ENCODE assay signal across 11 mouse cellular contexts in genomic region chr2:32322754-32323741, GRCm38 (mm10). TPM values are rescaled to one million over a fixed set of nuclear protein-coding genes. Genes with fewer than 3 reads are reported as not detected.
DNase-seq lines count a peak whose midpoint lies in the region; ATAC-seq lines count a peak whose summit lies in the region.
"Had no signal": no experiment of that assay in that cellular context is flagged by ENCODE, and none has a peak within 500 bp of the region (broad histone marks: within the 10 kb centered on the region; RNA-seq: fewer than 3 reads in every experiment).

No protein-coding gene starts in this region.

- H3K27ac ChIP-seq in forebrain, embryonic 14.5 days (ENCODE audit: low read depth, low read length) = peak overlapping the region; percentile 81
- H3K27ac ChIP-seq in limb, embryonic 13.5 days = peak overlapping the region; percentile 7; the same call in 1 of the 2 replicates

- no peaks in the 10 kb centered on the region for H3K36me3 ChIP-seq in forebrain, embryonic 14.5 days (ENCODE audit: control insufficient read depth, insufficient read depth, low read length)
- H3K36me3 ChIP-seq in limb, embryonic 13.5 days = peaks cover 48% of the 10 kb centered on the region

- 65% methylated on average over 7 of the region's 7 CpGs for WGBS in forebrain, embryonic 14.5 days
- WGBS in limb, embryonic 13.5 days = 83% methylated on average over 7 of the region's 7 CpGs

- peak; percentile 72 to 80 for DNase-seq in right cerebral cortex, postnatal 10 days (ENCODE audit: low spot score in 2 of 2)
- DNase-seq in right cerebral cortex, adult 18-20 months = no peak
- DNase-seq in forebrain, embryonic 14.5 days (ENCODE audit: low spot score) = peak; percentile 86
- no peak for DNase-seq in c-Kit-positive CD71-positive TER-119-positive erythroid progenitor cells, embryonic 14.5 days (ENCODE audit: low spot score)
- no peak for DNase-seq in heart, adult 9 months (ENCODE audit: low spot score in 2 of 2)
- no peak for DNase-seq in lung, postnatal 25 days (ENCODE audit: low spot score)
- DNase-seq: adrenal gland, adult 8-10 months; kidney, adult 18-20 months; thymus, postnatal 36 days had no signal

- H3K27me3 ChIP-seq in forebrain, embryonic 14.5 days (replicated peaks; ENCODE audit: control insufficient read depth, insufficient read depth, low read length) = no peaks in the 10 kb centered on the region
- H3K27me3 ChIP-seq in limb, embryonic 13.5 days = no peaks in the 10 kb centered on the region
- H3K27me3 ChIP-seq: Patski had no signal

- peaks cover 2% of the 10 kb centered on the region; the same call in 1 of the 2 replicates for H3K4me1 ChIP-seq in forebrain, embryonic 14.5 days (ENCODE audit: control insufficient read depth, insufficient read depth, low read length)
- H3K4me1 ChIP-seq in limb, embryonic 13.5 days = peaks cover 50% of the 10 kb centered on the region

- H3K4me3 ChIP-seq in forebrain, embryonic 14.5 days (ENCODE audit: low read depth, low read length) = no peak overlapping the region
- no peak overlapping the region for H3K4me3 ChIP-seq in limb, embryonic 13.5 days

- H3K9ac ChIP-seq in forebrain, embryonic 14.5 days (ENCODE audit: low read length) = no peak overlapping the region
- no peak overlapping the region for H3K9ac ChIP-seq in limb, embryonic 13.5 days

- no peaks in the 10 kb centered on the region for H3K9me3 ChIP-seq in forebrain, embryonic 14.5 days (replicated peaks; ENCODE audit: control insufficient read depth, low read length)
- H3K9me3 ChIP-seq in limb, embryonic 13.5 days = no peaks in the 10 kb centered on the region

- ATAC-seq in forebrain, embryonic 14.5 days = peak; percentile 80
- no peak for ATAC-seq in limb, embryonic 13.5 days (ENCODE audit: low FRiP score, low read depth)
- ATAC-seq: Patski had no signal

- no peak overlapping the region for H3K4me2 ChIP-seq in forebrain, embryonic 14.5 days (ENCODE audit: low read length)
- H3K4me2 ChIP-seq in limb, embryonic 13.5 days (replicated peaks) = no peak overlapping the region

RNA-seq across cellular contexts. Expression of gene Ciz1, which starts 29.1 kb away (rescaled TPM):
- polyA plus RNA-seq in forebrain, embryonic 14.5 days (2014; fragmentation: Nextera tagmentation; extraction: Ambion mirVana) = 37.3 and 48.0 TPM in 2 replicates
- 49.8 and 54.9 TPM in 2 replicates for polyA plus RNA-seq in limb, embryonic 13.5 days (2015; fragmentation: Nextera tagmentation; extraction: Ambion mirVana)

RNA-seq across cellular contexts. Expression of gene Dnm1, which starts 30.1 kb away (rescaled TPM):
- polyA plus RNA-seq in forebrain, embryonic 14.5 days (2014; fragmentation: Nextera tagmentation; extraction: Ambion mirVana) = 28.2 and 42.8 TPM in 2 replicates
- polyA plus RNA-seq in limb, embryonic 13.5 days (2015; fragmentation: Nextera tagmentation; extraction: Ambion mirVana) = 32.4 and 32.5 TPM in 2 replicates

RNA-seq across cellular contexts. Expression of gene Swi5, which starts 35.2 kb away (rescaled TPM):
- polyA plus RNA-seq in forebrain, embryonic 14.5 days (2014; fragmentation: Nextera tagmentation; extraction: Ambion mirVana) = 186 and 243 TPM in 2 replicates
- polyA plus RNA-seq in limb, embryonic 13.5 days (2015; fragmentation: Nextera tagmentation; extraction: Ambion mirVana) = 451 and 463 TPM in 2 replicates

RNA-seq across cellular contexts. Expression of gene Golga2, which starts 35.9 kb away (rescaled TPM):
- 15.5 and 20.6 TPM in 2 replicates for polyA plus RNA-seq in forebrain, embryonic 14.5 days (2014; fragmentation: Nextera tagmentation; extraction: Ambion mirVana)
- polyA plus RNA-seq in limb, embryonic 13.5 days (2015; fragmentation: Nextera tagmentation; extraction: Ambion mirVana) = 27.1 and 28.2 TPM in 2 replicates

RNA-seq across cellular contexts. Expression of gene 1110008P14Rik, which starts 58.7 kb away (rescaled TPM):
- polyA plus RNA-seq in forebrain, embryonic 14.5 days (2014; fragmentation: Nextera tagmentation; extraction: Ambion mirVana) = 86.9 and 98.4 TPM in 2 replicates
- 45.8 and 48.7 TPM in 2 replicates for polyA plus RNA-seq in limb, embryonic 13.5 days (2015; fragmentation: Nextera tagmentation; extraction: Ambion mirVana)

Comparison
In these comparisons a context has a peak if more than half of its experiments do, and no peak if none do; other contexts are left out.
1. DNase-seq: peak in right cerebral cortex, postnatal 10 days (2 of 2) and forebrain, embryonic 14.5 days (single experiment); none in right cerebral cortex, adult 18-20 months (single experiment), c-Kit-positive CD71-positive TER-119-positive erythroid progenitor cells, embryonic 14.5 days (single experiment), heart, adult 9 months (0 of 2) and lung, postnatal 25 days (single experiment).